Mouse (Mus musculus) embryonic facial prominence, embryonic 10.5 days (tissue): ENCODE data around the gene Macrod1. TPM values are rescaled to one million over a fixed set of nuclear protein-coding genes. Genes with fewer than 3 reads are reported as not detected.
A peak's percentile ranks its signal among the peaks of the same experiment; 100 is the strongest.

Source experiments
- DNase-seq: peaks from one replicate; pipeline ENCODE4 v3.0.0-alpha.2; 2017; ENCODE audit warnings: low spot score
- H3K27ac ChIP-seq: fragments of 300-500 bp; sonication (generic); replicated peaks from 2 replicates; pipeline ENCODE4 v1.5.1; 2016; ENCODE audit warnings: mild to moderate bottlenecking
- H3K27me3 ChIP-seq: fragments of 300-500 bp; sonication (generic); replicated peaks from 2 replicates; pipeline ENCODE4 v1.6.1; 2016; ENCODE audit warnings: low read depth, mild to moderate bottlenecking; ENCODE audit not compliant: poor library complexity, severe bottlenecking
- H3K36me3 ChIP-seq: fragments of 300-500 bp; sonication (generic); replicated peaks from 2 replicates; pipeline ENCODE4 v1.6.1; 2016; ENCODE audit warnings: mild to moderate bottlenecking, moderate library complexity
- H3K4me1 ChIP-seq: fragments of 300-500 bp; sonication (generic); 2 replicates; pipeline ENCODE4 v1.6.1; 2016
- H3K4me3 ChIP-seq: fragments of 300-500 bp; sonication (generic); 2 replicates; pipeline ENCODE4 v1.5.1; 2016; ENCODE audit warnings: mild to moderate bottlenecking, moderate library complexity
- H3K9me3 ChIP-seq: fragments of 300-500 bp; sonication (generic); 2 replicates; pipeline ENCODE4 v1.6.1; 2016; ENCODE audit warnings: mild to moderate bottlenecking
- WGBS: fragments of 180-500 bp; shearing (Covaris S2); methylation state at CpG from one replicate; pipeline ENCODE4 v1.1.7; 2016; 5-methylcytosine and 5-hydroxymethylcytosine counted together
- polyA plus RNA-seq: library from polyadenylated mRNA; unstranded; fragments of >200 nt; fragmentation: Nextera tagmentation; extraction: Ambion mirVana; gene quantifications from 2 replicates; pipeline ENCODE4 v1.2.1, GENCODE M21; 2016

Gene Macrod1
- 5.0 and 5.4 TPM in 2 replicates for polyA plus RNA-seq

DNA sequence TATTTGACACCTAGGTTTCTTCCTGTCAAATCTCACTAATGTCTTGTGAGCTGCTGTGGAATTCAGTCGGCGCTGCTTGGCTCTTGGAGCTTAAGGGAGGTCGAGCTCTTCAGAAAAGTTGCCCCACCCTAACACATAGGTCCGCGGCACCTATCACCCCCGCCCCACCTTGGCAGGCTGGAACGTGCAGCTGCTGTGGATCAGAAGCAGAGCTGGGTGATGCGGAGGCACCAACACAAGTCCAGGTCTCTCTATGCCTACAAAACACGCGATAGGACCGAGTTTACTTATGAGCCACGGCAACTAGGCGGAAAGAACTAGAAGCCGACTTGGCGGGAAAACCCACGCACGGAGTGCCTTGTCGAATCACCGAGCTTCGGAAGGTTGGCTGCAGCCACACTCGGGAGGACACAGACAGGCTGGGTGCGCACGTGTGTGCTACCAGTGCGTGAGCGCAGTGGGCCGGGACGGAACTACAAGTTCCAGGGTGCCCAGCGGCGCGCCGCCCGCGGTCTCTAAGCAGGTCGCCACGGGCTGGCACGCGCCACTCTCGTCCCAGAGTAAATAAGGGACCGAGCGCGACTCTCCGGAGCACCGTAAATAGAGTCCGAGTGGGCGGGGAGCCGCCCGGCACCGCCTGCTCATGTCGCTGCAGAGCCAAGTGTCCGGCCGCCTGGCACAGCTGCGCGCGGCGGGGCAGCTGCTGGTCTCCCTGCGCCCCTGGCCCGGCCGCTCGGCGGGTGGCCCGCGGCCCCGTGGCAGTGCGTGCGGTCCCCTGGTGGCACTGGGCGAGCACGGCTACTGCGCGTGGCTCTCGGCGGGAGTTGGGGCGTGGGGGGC, at the start of gene Macrod1:
Macrod1 (plus strand) TSS at position 563 of the 840 bp plus-strand sequence.
- H3K4me1 ChIP-seq = peaks cover 29% of the 10 kb centered on the region
- H3K36me3 ChIP-seq = no peaks in the 10 kb centered on the region
- H3K27ac ChIP-seq = peak within 1 kb of the TSS; percentile 68
- DNase-seq = peak; percentile 81
- H3K4me3 ChIP-seq = peak within 1 kb of the TSS; percentile 79
- WGBS = 1% methylated on average over 72 of the region's 72 CpGs
- no peaks in the 10 kb centered on the region for H3K9me3 ChIP-seq
- peaks cover 61% of the 10 kb centered on the region for H3K27me3 ChIP-seq

DNA sequence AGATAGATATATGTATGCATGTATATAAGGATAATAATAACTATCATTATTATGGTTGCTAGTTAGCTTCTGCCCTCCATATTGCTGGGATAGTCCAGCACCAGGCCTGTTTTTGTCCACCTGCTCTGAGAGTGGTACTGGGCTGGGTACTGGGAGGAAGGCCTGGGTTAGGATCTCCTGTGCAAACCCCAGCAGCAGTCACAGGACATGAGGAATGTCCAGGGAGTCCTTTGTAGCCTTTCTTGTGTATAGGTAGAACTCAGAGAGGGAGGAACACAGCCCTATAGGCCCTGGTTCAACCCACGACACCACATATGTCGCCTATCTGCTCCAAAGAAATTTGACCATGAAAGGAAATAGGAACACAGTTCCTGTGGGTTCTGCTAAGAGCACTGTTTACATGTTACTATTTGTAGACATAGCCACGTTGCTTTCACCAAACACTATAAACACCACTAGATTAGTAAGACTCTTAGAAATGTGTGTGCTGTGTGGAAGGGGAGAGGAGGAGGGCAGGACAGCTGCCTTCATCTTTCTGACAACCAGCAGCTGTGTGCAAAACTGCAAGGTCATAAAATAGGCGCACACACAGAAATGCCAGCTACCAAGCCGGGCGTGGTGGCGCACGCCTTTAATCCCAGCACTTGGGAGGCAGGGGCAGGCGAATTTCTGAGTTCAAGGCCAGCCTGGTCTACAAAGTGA, 49.6 kb upstream of the Macrod1 start:
- no peak overlapping the region for H3K4me3 ChIP-seq
- 89% methylated on average over 9 of the region's 9 CpGs for WGBS
- no peaks in the 10 kb centered on the region for H3K9me3 ChIP-seq
- H3K4me1 ChIP-seq = no peaks in the 10 kb centered on the region
- no peak for DNase-seq
- H3K36me3 ChIP-seq = peaks cover 8% of the 10 kb centered on the region
- H3K27me3 ChIP-seq = no peaks in the 10 kb centered on the region
- no peak overlapping the region for H3K27ac ChIP-seq

DNA sequence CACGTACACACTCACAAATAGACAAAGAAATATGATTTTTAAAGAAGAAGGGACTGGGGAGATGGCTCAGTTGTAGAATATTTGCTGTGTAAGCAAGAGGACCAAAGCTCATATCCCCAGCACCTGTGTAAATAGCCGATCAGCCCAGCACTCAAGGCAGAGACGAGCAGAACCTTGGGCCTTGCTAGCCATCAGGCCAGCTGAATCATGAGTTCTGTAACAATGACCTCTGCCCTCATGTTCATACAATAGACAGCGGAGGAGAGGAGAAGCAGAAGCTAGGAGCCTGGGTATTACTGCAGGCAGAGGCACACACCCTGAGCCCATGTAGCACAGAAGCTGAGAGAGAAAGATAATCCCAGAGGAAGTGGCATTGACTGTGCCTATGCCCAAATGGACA, 44.2 kb upstream of the Macrod1 start:
- 80% methylated on average over 4 of the region's 4 CpGs for WGBS
- no peak overlapping the region for H3K4me3 ChIP-seq
- no peaks in the 10 kb centered on the region for H3K4me1 ChIP-seq
- H3K36me3 ChIP-seq = peaks cover 33% of the 10 kb centered on the region
- H3K27ac ChIP-seq = no peak overlapping the region
- no peaks in the 10 kb centered on the region for H3K27me3 ChIP-seq
- no peaks in the 10 kb centered on the region for H3K9me3 ChIP-seq
- no peak for DNase-seq

DNA sequence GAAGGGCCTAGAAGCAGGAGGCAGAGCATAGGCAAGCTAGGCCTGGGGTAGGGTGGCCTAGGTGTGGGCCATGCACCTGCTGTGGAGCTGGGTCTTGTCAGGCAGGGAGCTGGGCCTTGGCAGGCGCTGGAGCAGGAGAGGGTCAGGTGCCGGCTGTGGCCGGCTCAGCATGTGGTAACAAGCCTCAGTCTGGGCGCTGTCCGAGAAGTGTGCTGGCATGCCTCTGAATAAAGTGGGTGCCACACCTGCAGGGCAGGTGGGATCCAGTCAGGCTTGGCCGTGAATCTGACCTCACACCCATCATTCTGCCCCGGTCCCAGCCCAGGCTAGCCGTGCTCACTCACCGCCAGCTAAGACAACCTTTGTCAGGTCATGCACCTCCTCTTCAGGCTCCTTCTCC, 42.6 kb upstream of the Macrod1 start:
- H3K27ac ChIP-seq = no peak overlapping the region
- 88% methylated on average over 9 of the region's 9 CpGs for WGBS
- no peak overlapping the region for H3K4me3 ChIP-seq
- peaks cover 49% of the 10 kb centered on the region for H3K36me3 ChIP-seq
- no peaks in the 10 kb centered on the region for H3K4me1 ChIP-seq
- no peaks in the 10 kb centered on the region for H3K27me3 ChIP-seq
- H3K9me3 ChIP-seq = no peaks in the 10 kb centered on the region
- no peak for DNase-seq

DNA sequence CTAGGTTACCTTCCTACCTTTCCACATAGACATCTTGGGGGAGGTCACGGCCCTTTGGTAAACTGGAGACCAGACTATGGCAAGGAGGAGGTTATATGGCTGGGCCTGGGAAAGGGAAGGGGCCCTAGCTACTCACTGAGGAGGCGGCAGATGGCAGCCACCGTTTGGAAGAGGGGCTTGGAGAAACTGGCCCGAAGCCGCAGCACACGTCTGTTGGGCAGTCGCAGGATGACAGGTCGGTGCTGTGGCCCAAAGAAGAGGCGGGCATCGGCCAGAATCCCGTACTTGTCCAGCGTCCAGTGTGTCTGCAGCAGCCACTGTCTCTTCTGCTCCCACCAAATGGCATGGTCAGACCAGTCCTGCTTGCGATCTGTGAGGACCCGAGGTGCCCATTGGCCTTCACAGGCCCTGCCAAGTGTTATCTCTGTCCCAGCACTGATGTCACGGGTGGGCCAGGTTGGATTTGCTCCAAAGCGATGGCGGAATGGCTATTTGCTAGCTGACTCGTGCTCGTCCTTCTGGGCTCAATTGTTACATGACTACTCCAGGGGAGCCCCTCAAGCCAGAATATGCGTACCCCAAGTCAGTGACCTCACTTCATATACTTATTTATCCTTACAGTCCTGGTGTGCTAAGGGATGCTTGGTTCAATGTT, 42.0 kb upstream of the Macrod1 start:
- WGBS = 89% methylated on average over 20 of the region's 20 CpGs
- Histone ChIP-seq H3K27ac (no peak overlapping the region), H3K27me3 (no peaks in the 10 kb centered on the region), H3K4me3 (no peak overlapping the region), H3K36me3 (peaks cover 55% of the 10 kb centered on the region), H3K4me1 (no peaks in the 10 kb centered on the region), H3K9me3 (no peaks in the 10 kb centered on the region)
- DNase-seq = no peak

DNA sequence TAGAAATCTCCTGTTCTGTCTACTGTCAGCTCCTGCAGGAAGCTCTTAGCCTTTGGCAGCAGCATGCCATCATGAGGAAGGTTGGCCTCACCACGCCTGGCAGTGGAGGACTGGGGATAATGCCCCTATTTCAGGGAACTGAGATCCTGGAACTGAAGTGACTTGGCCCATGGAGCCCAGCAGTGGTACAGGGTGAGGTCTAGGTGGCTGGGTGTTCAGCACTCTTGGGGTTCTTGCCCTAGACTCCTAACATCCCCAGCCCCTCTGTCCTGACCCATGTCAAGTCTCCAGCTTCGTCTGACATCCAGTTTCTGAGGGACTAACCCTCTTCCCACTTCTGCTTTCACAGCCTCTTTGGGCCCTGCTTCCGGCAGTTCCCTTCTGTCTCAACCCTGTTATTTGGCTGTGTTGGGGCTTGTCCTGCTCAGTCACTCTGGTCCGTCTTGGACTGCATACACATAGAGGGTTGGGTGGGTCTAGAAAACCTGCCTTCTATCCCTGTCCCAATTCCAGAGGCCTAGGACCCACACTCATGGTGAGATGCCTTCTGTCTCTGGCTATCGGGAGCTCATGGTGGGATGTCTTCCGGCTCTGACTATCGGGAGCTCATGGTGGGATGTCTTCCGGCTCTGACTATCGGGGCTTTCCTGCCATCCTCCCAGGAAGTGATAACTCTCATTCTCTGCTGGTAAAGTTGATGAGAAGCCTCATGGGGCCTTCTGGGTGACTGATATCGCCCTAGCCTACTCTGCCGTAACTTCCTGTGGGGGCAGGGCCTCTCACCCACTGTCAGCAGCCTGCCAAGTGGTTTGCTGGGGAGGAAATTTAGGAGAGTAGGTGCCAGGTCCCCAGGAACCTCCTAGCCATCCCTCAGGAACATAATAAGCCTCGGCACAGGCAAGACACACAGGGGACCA, 38.8 kb upstream of the Macrod1 start:
- peaks cover 84% of the 10 kb centered on the region for H3K36me3 ChIP-seq

DNA sequence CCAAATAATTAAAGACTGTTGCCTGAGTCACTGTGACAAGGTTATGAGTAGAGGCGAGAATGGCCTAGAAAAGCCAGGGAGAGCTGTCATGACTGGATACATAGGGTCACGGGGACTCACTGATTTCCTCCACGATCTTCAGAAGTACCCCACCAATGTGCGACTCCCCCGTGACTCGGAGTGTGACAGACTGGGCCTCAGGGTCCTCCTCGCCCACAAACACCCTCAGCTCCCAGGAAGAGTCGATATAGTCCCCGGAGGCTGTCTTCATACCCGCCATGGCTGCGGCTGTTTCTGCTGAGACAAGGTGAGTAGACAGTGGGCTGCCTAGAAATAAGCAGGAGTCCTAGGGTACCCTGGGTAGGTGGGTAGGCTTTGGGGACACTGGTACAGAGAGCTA, 38.1 kb upstream of the Macrod1 start:
- 92% methylated on average over 11 of the region's 11 CpGs for WGBS
- no peak for DNase-seq
- peaks cover 86% of the 10 kb centered on the region for H3K36me3 ChIP-seq

More for the DNA sequence above, 38.8 kb upstream of the Macrod1 start:
- H3K27ac ChIP-seq = no peak overlapping the region
- no peaks in the 10 kb centered on the region for H3K9me3 ChIP-seq
- DNase-seq = no peak
- H3K27me3 ChIP-seq = no peaks in the 10 kb centered on the region
- H3K4me3 ChIP-seq = no peak overlapping the region
- no peaks in the 10 kb centered on the region for H3K4me1 ChIP-seq
- 89% methylated on average over 12 of the region's 12 CpGs for WGBS

DNA sequence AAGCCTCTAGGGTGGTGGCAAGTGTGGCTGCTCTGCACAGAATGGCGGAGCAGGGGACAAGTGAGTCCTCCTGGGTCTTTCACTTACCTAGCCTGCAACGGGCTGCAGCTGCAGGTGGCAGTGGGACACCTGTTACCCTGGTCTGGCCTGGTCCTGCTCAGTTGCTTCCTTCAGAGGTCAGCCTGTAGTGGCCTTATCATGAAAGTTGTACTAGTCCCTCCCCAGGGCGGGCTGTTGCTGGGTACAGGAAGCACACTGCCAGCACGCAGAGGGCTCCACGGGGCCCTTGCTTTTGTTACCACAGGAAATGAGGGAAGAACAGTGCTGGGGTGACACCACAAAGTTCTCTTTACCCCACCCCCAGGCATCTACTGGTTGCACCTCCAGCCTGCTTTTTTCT, 37.4 kb upstream of the Macrod1 start, which contains the start of gene Fermt3:
Fermt3 (minus strand) TSS at position 279 of the 400 bp plus-strand sequence.
- 87% methylated on average over 5 of the region's 5 CpGs for WGBS
- H3K27me3 ChIP-seq = no peaks in the 10 kb centered on the region
- no peaks in the 10 kb centered on the region for H3K4me1 ChIP-seq
- H3K9me3 ChIP-seq = no peaks in the 10 kb centered on the region
- no peak for DNase-seq
- H3K4me3 ChIP-seq = no peak within 1 kb of the TSS
- H3K27ac ChIP-seq = no peak within 1 kb of the TSS
- peaks cover 86% of the 10 kb centered on the region for H3K36me3 ChIP-seq

More for the DNA sequence above, 38.1 kb upstream of the Macrod1 start:
- Histone ChIP-seq H3K4me3 (no peak overlapping the region), H3K27ac (no peak overlapping the region), H3K4me1 (no peaks in the 10 kb centered on the region), H3K27me3 (no peaks in the 10 kb centered on the region), H3K9me3 (no peaks in the 10 kb centered on the region)

DNA sequence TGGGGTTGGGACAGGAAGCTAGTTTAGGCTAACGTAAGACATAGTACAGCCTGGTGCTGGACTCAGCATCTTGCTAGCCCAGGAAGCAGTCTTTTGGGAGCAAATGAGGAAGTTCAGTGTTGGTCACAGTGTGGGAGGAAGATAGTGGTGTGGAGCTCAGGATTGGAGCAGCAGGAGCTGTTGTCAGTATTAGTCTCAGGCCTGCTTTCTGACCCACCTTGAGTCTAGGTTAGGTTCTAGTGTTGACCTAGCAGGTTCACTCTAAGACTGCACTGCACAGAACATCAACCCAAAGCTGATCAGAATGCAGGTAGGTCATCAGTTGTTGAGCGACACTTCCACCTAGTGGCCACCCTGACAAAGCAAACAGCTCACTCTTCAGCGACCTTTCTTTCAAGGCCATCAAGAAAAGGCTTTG, 36.4 kb upstream of the Macrod1 start:
- Histone ChIP-seq H3K27me3 (no peaks in the 10 kb centered on the region), H3K9me3 (no peaks in the 10 kb centered on the region), H3K36me3 (peaks cover 92% of the 10 kb centered on the region), H3K27ac (no peak overlapping the region), H3K4me1 (no peaks in the 10 kb centered on the region), H3K4me3 (no peak overlapping the region)
- DNase-seq = peak; percentile 37
- 56% methylated on average over 3 of the region's 3 CpGs for WGBS

DNA sequence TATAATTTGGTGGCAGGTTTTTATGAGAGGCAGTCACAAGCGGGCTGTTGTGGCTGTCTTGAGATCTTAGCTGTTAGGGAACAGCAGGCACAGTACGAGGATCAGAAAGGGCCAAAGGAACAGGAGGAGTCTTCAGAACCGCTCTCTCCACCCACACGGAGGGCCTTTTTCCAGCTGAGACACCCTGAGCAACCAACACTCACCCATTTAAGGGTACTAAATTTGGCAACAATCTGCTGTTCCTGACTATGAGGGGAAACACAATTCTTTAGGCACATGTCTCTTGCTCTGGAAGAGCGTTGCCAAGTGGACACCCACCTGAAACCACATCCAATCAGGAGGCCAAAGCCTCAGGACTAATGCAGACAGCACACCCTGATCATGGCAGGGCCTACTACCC, 27.1 kb upstream of the Macrod1 start:
- Histone ChIP-seq H3K27me3 (no peaks in the 10 kb centered on the region), H3K36me3 (peaks cover 99% of the 10 kb centered on the region), H3K27ac (no peak overlapping the region), H3K9me3 (no peaks in the 10 kb centered on the region), H3K4me3 (no peak overlapping the region), H3K4me1 (no peaks in the 10 kb centered on the region)
- no peak for DNase-seq
- 95% methylated on average over 5 of the region's 5 CpGs for WGBS

DNA sequence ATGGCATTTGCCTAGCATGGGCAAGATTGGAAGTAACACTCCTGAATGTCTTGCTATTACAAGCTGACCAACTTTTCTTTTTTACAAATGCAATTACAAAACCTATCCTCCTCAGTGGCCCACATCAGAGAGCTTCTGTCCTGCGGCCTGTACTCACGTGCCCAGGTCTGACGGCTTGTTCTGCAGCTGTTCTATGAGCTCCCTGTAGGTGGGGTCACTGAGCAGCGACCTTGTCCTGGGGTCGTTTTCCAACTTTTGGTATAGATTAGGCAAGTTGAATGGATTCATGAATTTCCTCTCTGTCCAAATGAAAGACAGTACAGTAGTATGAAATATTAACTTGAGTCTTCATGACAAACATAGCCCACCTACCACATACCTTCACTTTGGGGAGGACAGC, 22.6 kb upstream of the Macrod1 start:
- Histone ChIP-seq H3K4me3 (no peak overlapping the region), H3K36me3 (peaks cover 96% of the 10 kb centered on the region), H3K9me3 (no peaks in the 10 kb centered on the region), H3K4me1 (peaks cover 21% of the 10 kb centered on the region), H3K27ac (no peak overlapping the region), H3K27me3 (no peaks in the 10 kb centered on the region)
- no peak for DNase-seq
- WGBS = 92% methylated on average over 5 of the region's 5 CpGs
